Mouse (Mus musculus): ENCODE measurements around the gene Tmem107.
A peak's percentile ranks its signal among the peaks of the same experiment; 100 is the strongest.

GRCm38 (mm10) chr11:69096987-69097900, 26.6 kb downstream of the Tmem107 start:
- TF ChIP-seq CTCF (IDR thresholded peaks at IDR 0.05; ENCODE audit: low read depth) (0 out of 2 replicates have a peak, but pooled peaks have one; percentile 10), EP300 (IDR thresholded peaks at IDR 0.05; ENCODE audit: low read depth) (peak; percentile 56; the same call in 1 of the 2 replicates)

All from liver, embryonic 14.5 days (tissue).